Mouse (Mus musculus): ENCODE results near the gene Fn3k. TPM values are rescaled to one million over a fixed set of nuclear protein-coding genes. Genes with fewer than 3 reads are reported as not detected.

Gene Fn3k
- 1.7 and 2.1 TPM in 2 replicates for polyA plus RNA-seq (2015; fragmentation: Nextera tagmentation; extraction: Ambion mirVana)

DNA sequence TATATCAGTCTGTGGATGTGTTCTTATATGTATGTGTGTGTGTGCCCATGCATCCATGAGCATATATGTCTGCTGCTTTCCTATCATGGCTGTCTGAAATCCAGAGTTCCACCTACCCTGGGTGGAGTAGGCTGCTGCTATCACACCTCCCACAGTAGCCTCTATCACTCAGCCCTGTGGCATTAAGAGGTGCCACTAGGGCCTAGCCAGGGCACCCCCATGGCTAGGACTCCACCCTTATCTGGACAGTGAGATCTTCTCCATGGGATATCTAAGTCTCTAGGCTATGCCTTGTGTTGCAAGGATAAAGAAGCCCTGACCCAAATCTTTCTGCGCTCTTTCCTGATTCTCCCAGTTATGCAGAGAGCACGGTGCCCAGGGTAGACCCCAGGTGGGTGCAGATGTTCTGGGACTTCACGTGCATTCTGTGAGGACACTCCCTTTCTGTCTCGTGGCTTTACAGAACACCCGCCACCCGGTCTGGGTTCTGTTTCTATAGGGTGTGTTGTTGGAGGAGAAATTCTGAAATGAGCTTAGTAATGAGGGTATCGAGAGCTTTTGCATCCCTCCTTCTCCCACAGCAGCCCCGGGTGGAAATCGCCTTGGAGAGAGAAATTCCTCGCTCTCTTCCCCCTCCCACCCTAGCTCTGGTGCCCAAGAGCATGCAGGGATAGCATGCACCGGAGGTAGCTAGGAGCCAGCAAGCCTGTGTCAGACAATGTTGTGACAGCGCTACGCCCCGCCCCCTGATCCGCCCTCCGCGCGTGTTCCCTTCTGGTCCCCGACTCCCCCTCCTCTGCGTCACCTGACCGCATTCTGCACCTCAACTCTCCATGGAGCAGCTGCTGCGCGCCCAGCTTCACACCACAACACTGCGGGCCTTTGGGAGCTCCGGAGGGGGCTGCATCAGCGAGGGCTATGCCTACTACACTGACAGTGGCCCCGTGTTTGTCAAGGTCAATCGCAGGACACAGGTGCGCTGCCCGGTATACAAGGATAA is at the start of gene Fn3k:
Gene Fn3k (plus strand): TSS at position 758 of the 1,000 bp plus-strand sequence.
- peak; percentile 90 for ATAC-seq (ENCODE audit: insufficient number of reproducible peaks, low FRiP score, low TSS enrichment, low read depth)
- Histone ChIP-seq H3K4me2 (replicated peaks) (peak within 1 kb of the TSS; percentile 73), H3K27ac (replicated peaks) (no peak within 1 kb of the TSS), H3K4me1 (peaks cover 13% of the 10 kb centered on the region), H3K36me3 (peaks cover 10% of the 10 kb centered on the region; the same call in 1 of the 2 replicates), H3K4me3 (replicated peaks) (peak within 1 kb of the TSS; percentile 42), H3K27me3 (no peaks in the 10 kb centered on the region), H3K9ac (peak within 1 kb of the TSS; percentile 21), H3K9me3 (replicated peaks) (no peaks in the 10 kb centered on the region)
- WGBS: 6% methylated on average over 30 of the region's 30 CpGs

DNA sequence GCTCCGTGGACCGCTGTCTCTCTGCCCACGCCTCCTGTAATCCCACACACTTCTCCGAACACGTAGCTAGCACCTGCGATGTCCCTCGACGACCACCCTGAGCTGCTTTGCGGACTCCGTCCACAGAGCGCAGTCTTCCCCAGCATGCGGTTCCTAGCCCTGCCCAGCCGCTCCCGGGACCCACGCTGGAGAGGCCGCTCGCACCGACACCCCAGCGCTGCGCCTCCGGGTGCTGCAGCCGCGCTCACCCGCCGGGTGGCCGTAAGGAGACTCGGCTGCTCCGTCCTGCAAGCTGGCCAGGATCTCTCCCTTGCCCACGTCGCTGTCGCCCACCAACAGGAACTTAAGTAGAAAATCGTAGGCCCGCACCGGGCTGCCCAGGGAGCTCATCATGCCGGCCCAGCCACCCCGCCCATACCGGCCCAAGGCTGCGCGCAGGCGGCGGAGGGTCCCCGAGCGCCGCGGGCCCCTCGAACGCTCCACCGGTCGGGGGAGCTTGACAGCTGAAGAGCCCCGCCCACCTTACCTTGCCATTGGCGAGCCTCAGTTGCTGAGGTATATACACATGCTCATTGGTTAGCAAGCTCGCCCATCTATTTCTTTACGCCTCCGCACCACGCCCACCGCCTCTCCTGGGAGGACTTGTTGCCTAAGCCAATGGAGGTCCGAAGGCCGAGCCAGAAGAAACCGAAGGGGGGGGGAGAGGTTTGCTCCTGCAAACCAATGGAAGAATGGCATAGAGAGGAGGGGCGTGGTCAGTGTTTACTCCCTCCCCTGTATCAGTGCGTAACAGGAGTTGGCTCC is 46.8 kb upstream of the Fn3k start, which contains the start of gene Rab40b:
Gene Rab40b (minus strand): TSS at position 502 of the 804 bp plus-strand sequence.
- Histone ChIP-seq H3K9me3 (replicated peaks) (no peaks in the 10 kb centered on the region), H3K9ac (peak within 1 kb of the TSS; percentile 51), H3K27me3 (no peaks in the 10 kb centered on the region), H3K27ac (replicated peaks) (peak within 1 kb of the TSS; percentile 79), H3K36me3 (no peaks in the 10 kb centered on the region), H3K4me1 (peaks cover 10% of the 10 kb centered on the region), H3K4me3 (replicated peaks) (peak within 1 kb of the TSS; percentile 76), H3K4me2 (replicated peaks) (peak within 1 kb of the TSS; percentile 92)
- peak; percentile 100 for ATAC-seq (ENCODE audit: insufficient number of reproducible peaks, low FRiP score, low TSS enrichment, low read depth)
- 3% methylated on average over 61 of the region's 61 CpGs for WGBS

GRCm38 (mm10) chr11:121388554-121388945 is 46.2 kb upstream of the Fn3k start:
- peak overlapping the region; percentile 31; the same call in 1 of the 2 replicates for H3K27ac ChIP-seq (replicated peaks)
- no peaks in the 10 kb centered on the region for H3K27me3 ChIP-seq
- H3K9me3 ChIP-seq (replicated peaks): no peaks in the 10 kb centered on the region
- no peaks in the 10 kb centered on the region for H3K36me3 ChIP-seq
- no peak overlapping the region for H3K9ac ChIP-seq
- 7% methylated on average over 6 of the region's 6 CpGs for WGBS
- no peak for ATAC-seq (ENCODE audit: insufficient number of reproducible peaks, low FRiP score, low TSS enrichment, low read depth)
- H3K4me1 ChIP-seq: peaks cover 10% of the 10 kb centered on the region
- H3K4me3 ChIP-seq (replicated peaks): peak overlapping the region; percentile 76
- H3K4me2 ChIP-seq (replicated peaks): peak overlapping the region; percentile 92

DNA sequence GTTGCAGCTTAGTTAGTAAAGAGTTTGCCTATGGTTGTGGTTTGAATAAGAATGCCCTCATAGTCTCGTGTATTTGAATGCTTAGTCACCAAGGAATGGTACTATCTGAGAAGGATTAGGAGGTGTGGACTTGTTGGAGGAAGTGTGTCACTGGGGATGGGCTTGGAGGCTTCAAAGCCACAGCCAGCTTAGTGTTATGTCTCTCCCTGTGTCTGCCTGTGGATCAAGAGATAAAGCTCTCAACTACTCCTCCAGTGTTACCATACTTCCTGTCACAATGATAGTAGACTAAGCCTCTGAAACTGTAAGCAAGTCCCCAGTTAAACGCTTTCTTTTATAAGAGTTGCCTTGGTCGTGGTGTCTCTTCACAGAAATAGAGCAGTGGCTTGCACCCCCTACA is 43.9 kb upstream of the Fn3k start:
- 59% methylated on average over 3 of the region's 3 CpGs for WGBS
- Histone ChIP-seq H3K27me3 (no peaks in the 10 kb centered on the region), H3K4me2 (replicated peaks) (no peak overlapping the region), H3K4me3 (replicated peaks) (no peak overlapping the region), H3K36me3 (no peaks in the 10 kb centered on the region), H3K9me3 (replicated peaks) (no peaks in the 10 kb centered on the region), H3K27ac (replicated peaks) (no peak overlapping the region), H3K4me1 (peaks cover 10% of the 10 kb centered on the region), H3K9ac (no peak overlapping the region)
- no peak for ATAC-seq (ENCODE audit: insufficient number of reproducible peaks, low FRiP score, low TSS enrichment, low read depth)

DNA sequence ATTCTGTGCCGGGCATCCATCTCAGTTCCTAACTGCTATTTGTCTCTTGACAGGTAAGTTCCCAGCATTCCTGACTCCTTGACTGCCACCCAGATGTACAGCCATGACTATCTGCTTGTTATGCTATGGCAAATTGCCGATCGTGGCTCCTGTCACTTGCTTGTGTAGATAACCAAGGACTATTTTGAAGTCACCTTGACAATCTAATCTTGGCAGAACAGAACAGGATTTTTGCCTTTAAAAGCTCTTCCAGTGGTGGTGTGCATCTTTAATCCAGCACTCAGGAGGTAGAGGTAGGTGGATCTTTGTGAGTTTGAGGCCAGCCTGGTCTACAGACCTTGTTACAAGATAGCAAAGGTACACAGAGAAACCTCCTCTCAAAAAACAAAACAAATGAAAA is 42.3 kb upstream of the Fn3k start:
- Histone ChIP-seq H3K4me1 (peaks cover 2% of the 10 kb centered on the region; the same call in 1 of the 2 replicates), H3K4me3 (replicated peaks) (no peak overlapping the region), H3K9ac (no peak overlapping the region), H3K27me3 (no peaks in the 10 kb centered on the region), H3K4me2 (replicated peaks) (no peak overlapping the region), H3K36me3 (no peaks in the 10 kb centered on the region), H3K27ac (replicated peaks) (no peak overlapping the region), H3K9me3 (replicated peaks) (no peaks in the 10 kb centered on the region)
- WGBS: 86% methylated on average over 3 of the region's 3 CpGs
- ATAC-seq (ENCODE audit: insufficient number of reproducible peaks, low FRiP score, low TSS enrichment, low read depth): no peak

DNA sequence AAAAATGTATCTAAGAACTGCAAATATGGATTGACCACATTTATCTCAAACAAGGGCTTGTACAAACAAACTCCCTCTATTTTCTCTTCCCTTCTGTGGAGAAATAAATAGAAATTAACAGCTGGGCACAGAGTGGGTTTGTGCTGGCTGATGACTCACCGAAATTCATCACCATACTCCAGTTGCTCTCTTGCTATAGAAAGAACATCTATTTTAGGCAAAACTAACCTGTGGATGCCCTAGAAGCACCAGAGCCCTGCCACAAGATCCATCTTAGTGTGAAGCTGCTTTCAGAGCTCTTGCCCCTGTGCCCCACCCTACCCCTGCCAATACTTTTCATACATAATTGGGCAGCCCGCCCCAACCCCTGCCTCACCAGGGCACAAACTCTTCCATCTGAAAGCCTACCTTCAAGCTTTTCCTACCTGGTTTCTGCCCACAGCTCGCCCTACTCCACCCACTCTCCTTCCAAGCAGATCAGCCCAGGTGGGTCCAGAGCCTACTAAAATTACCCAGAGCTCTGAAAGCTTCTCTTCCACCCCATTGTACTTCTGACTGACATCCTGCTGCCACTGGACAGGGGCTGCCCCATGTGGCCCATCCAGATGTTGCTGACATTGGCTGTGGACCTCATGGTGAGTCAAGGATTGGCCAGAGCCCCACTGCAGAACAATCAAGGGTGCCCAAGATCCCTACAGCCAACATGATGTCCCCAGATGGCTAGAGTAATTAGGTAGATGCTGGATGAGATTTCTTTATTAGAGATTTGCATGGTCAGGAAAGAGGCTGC is 27.2 kb upstream of the Fn3k start:
- H3K4me3 ChIP-seq (replicated peaks): no peak overlapping the region
- H3K9me3 ChIP-seq (replicated peaks): no peaks in the 10 kb centered on the region
- no peak overlapping the region for H3K9ac ChIP-seq
- H3K4me2 ChIP-seq (replicated peaks): no peak overlapping the region
- no peak overlapping the region for H3K27ac ChIP-seq (replicated peaks)
- no peaks in the 10 kb centered on the region for H3K36me3 ChIP-seq
- no peak for ATAC-seq (ENCODE audit: insufficient number of reproducible peaks, low FRiP score, low TSS enrichment, low read depth)
- H3K27me3 ChIP-seq: peaks cover 2% of the 10 kb centered on the region; the same call in 1 of the 2 replicates
- no peaks in the 10 kb centered on the region for H3K4me1 ChIP-seq
- WGBS: 63% methylated on average over 3 of the region's 3 CpGs

GRCm38 (mm10) chr11:121414762-121415161 is 20.0 kb upstream of the Fn3k start:
- no peak for ATAC-seq (ENCODE audit: insufficient number of reproducible peaks, low FRiP score, low TSS enrichment, low read depth)
- no peaks in the 10 kb centered on the region for H3K4me1 ChIP-seq
- H3K27ac ChIP-seq (replicated peaks): no peak overlapping the region
- no peak overlapping the region for H3K9ac ChIP-seq
- 80% methylated on average over 5 of the region's 5 CpGs for WGBS
- H3K4me3 ChIP-seq (replicated peaks): no peak overlapping the region
- H3K4me2 ChIP-seq (replicated peaks): no peak overlapping the region
- H3K27me3 ChIP-seq: no peaks in the 10 kb centered on the region
- H3K9me3 ChIP-seq (replicated peaks): no peaks in the 10 kb centered on the region
- H3K36me3 ChIP-seq: no peaks in the 10 kb centered on the region

- Histone ChIP-seq H3K27me3 (no peaks in the 10 kb centered on the region), H3K9ac (no peak overlapping the region), H3K4me3 (replicated peaks) (no peak overlapping the region), H3K4me2 (replicated peaks) (no peak overlapping the region), H3K4me1 (peaks cover under 1% of the 10 kb centered on the region; the same call in 1 of the 2 replicates), H3K27ac (replicated peaks) (no peak overlapping the region), H3K36me3 (no peaks in the 10 kb centered on the region), H3K9me3 (replicated peaks) (no peaks in the 10 kb centered on the region)
- no peak for ATAC-seq (ENCODE audit: insufficient number of reproducible peaks, low FRiP score, low TSS enrichment, low read depth)
- 55% methylated on average over 5 of the region's 5 CpGs for WGBS
Measured at GRCm38 (mm10) chr11:121415351-121415750, 19.4 kb upstream of the Fn3k start.

DNA sequence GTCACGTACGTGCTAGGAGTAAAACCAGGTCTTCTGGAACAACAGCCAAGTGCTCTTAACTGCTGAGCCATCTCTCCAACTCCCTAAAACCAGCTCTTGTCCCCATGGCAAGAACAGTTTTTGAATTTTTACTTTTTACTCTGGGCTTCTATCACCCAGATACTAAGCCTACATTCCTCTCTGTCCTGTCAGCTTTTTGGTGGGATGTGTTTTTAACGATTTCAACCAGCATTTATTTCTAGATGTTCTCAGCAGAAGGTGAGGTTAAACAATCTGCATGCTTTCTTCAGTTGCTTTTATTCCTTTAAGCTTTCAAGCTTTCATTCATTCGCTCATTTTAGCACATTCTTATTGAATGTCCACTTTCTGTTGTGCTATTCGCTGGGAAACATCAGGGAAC is 16.7 kb upstream of the Fn3k start:
- H3K27ac ChIP-seq (replicated peaks): no peak overlapping the region
- 80% methylated on average over 5 of the region's 5 CpGs for WGBS
- H3K27me3 ChIP-seq: no peaks in the 10 kb centered on the region
- no peaks in the 10 kb centered on the region for H3K9me3 ChIP-seq (replicated peaks)
- ATAC-seq (ENCODE audit: insufficient number of reproducible peaks, low FRiP score, low TSS enrichment, low read depth): no peak
- H3K9ac ChIP-seq: no peak overlapping the region
- no peak overlapping the region for H3K4me3 ChIP-seq (replicated peaks)
- no peak overlapping the region for H3K4me2 ChIP-seq (replicated peaks)
- peaks cover 9% of the 10 kb centered on the region for H3K4me1 ChIP-seq
- no peaks in the 10 kb centered on the region for H3K36me3 ChIP-seq

DNA sequence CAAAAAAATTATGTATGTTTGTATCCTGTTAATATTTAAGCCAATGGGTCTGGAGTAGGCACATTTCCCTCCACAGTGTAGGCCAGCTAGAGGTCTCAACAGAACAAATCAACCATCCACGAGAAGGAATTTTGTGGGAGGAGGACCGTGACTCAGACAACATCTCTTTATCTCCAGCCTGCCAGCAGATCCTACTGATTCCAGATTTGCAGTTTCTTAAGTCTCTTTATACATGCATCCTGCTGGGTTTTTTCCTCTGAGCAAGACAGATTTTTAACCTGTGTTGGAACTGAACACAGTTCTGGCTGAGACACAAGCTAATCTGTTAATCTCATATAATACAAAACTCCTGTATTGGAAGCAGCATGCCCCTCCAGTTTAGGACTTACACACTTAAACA is 15.8 kb upstream of the Fn3k start:
- ATAC-seq (ENCODE audit: insufficient number of reproducible peaks, low FRiP score, low TSS enrichment, low read depth): no peak
- Histone ChIP-seq H3K9ac (no peak overlapping the region), H3K4me2 (replicated peaks) (no peak overlapping the region), H3K36me3 (no peaks in the 10 kb centered on the region), H3K4me1 (peaks cover 9% of the 10 kb centered on the region), H3K9me3 (replicated peaks) (no peaks in the 10 kb centered on the region), H3K27me3 (no peaks in the 10 kb centered on the region), H3K27ac (replicated peaks) (no peak overlapping the region), H3K4me3 (replicated peaks) (no peak overlapping the region)
- 44% methylated on average over 2 of the region's 2 CpGs for WGBS
